Mouse (Mus musculus) C2C12 (cell line): ENCODE data around the gene Prkg1.

ENCODE experiments used
- CEBPB ChIP-seq: IDR thresholded peaks from one replicate; pipeline ENCODE4 v1.6.1; 2011; ENCODE audit warnings: low read depth, mild to moderate bottlenecking, control low read depth, moderate library complexity
- CTCF ChIP-seq: IDR thresholded peaks from one replicate; pipeline ENCODE4 v1.5.1; 2011; ENCODE audit not compliant: control insufficient read depth, insufficient read depth, insufficient read length
- MAX ChIP-seq: IDR thresholded peaks from one replicate; pipeline ENCODE4 v1.6.1; 2011; ENCODE audit warnings: mild to moderate bottlenecking, control low read depth
- MYOD1 ChIP-seq: IDR thresholded peaks from one replicate; pipeline ENCODE4 v1.6.1; 2011; ENCODE audit warnings: low read depth; ENCODE audit not compliant: control insufficient read depth, insufficient read length
- MYOG ChIP-seq: IDR thresholded peaks from one replicate; pipeline ENCODE4 v1.6.1; 2011; ENCODE audit not compliant: control insufficient read depth, insufficient read length; ENCODE audit errors: extremely low read depth
- USF1 ChIP-seq: IDR thresholded peaks from one replicate; pipeline ENCODE4 v1.6.1; 2011; ENCODE audit warnings: low read depth, mild to moderate bottlenecking, control low read depth, moderate library complexity

DNA sequence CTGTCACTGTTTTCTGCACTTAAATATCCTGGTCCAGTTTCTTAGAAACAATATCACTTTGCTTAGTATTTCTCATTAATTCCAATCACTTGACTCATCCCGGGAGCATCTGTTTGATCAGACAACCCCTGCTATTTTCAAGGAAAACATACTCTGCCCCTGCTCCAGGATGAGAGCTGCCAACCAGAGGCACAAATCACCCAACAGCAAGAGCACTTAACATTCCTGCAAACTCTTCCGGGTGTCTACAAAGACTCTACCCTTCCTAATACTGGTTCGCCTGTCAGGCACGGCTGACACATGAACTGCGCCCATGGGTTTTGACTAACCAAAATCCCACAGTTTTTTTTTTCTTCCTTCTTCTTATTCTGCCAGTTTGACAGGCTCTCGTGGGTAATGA, 65.9 kb downstream of the Prkg1 start:
- no peak for TF ChIP-seq MAX
- TF ChIP-seq CTCF = no peak
- TF ChIP-seq USF1 = no peak
- TF ChIP-seq MYOG = no peak
- no peak for TF ChIP-seq CEBPB
- no peak for TF ChIP-seq MYOD1
